Comparison of ENCODE assay signal across 22 mouse cellular contexts in the genomic region with DNA sequence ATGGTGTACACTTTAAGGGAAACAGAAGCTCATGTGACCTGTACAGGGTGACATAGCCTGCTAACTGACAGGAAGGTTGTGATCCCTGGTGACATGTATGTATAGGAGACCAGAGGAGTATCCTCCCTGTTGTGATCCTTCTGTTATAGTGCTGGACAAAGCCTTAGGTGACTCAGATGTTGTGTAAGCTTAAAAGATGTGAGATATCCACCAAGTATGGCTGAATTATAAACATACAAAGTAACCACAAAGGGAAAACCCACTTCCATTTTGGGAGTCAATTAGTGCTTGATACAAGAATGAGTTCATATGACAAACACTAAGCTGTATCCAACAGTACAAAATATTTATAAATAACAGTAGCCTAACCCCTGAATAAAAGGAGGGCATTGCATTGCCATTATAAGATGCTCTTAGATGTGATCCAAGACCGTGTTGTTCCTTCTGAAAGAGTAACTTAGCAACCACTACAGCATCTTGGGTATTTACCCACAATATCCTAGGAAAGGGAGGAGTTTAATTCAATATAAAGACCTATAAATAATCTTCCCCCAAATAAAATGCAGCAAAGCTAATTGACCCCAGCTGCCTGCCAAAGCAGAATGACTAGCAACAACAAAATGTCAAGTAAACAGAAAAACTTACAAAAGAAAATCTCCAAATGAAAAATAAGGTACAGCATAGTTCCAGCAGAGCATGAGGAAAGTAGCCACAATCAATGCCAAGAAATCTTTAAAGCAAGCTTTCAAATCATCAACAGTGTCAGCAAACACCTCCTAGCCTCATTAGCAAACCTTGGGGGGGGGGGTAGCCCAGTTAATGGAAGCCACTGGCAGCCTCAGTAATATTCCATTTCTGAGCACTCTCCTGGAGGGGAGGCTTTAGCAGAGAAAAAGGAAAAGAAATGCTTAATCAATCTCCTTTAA.
DNase-seq lines count a peak whose midpoint lies in the region; ATAC-seq and TF ChIP-seq lines count a peak whose summit lies in the region.
"Had no signal": no experiment of that assay in that cellular context is flagged by ENCODE, and none has a peak within 500 bp of the region (broad histone marks: within the 10 kb centered on the region; RNA-seq: fewer than 3 reads in every experiment).

No protein-coding gene starts in this region.

- intact Hi-C loops in left cerebral cortex, postnatal 25 days (cut with DNase I): no loop called here

- H3K4me2 ChIP-seq in hindbrain, embryonic 13.5 days: no peak overlapping the region
- no peak overlapping the region for H3K4me2 ChIP-seq in hindbrain, postnatal 0 days (ENCODE audit: low read depth, low read length)
- H3K4me2 ChIP-seq: lung, embryonic 15.5 days; stomach, embryonic 15.5 days had no signal

- no peaks in the 10 kb centered on the region for H3K9me3 ChIP-seq in hindbrain, embryonic 13.5 days
- no peaks in the 10 kb centered on the region for H3K9me3 ChIP-seq in hindbrain, embryonic 10.5 days
- no peaks in the 10 kb centered on the region for H3K9me3 ChIP-seq in hindbrain, postnatal 0 days (ENCODE audit: low read length)
- H3K9me3 ChIP-seq: lung, embryonic 15.5 days; midbrain, embryonic 10.5 days; stomach, embryonic 15.5 days had no signal

- H3K36me3 ChIP-seq in hindbrain, embryonic 13.5 days: no peaks in the 10 kb centered on the region
- no peaks in the 10 kb centered on the region for H3K36me3 ChIP-seq in hindbrain, embryonic 10.5 days
- H3K36me3 ChIP-seq in hindbrain, postnatal 0 days (ENCODE audit: insufficient read depth, low read length): no peaks in the 10 kb centered on the region
- H3K36me3 ChIP-seq: lung, embryonic 15.5 days; midbrain, embryonic 10.5 days; stomach, embryonic 15.5 days had no signal

- no peak overlapping the region for H3K9ac ChIP-seq in hindbrain, embryonic 13.5 days
- H3K9ac ChIP-seq in hindbrain, postnatal 0 days (replicated peaks; ENCODE audit: low read length): no peak overlapping the region
- H3K9ac ChIP-seq: liver, embryonic 14.5 days; lung, embryonic 15.5 days; stomach, embryonic 15.5 days had no signal

- TF ChIP-seq POLR2A in embryonic fibroblast, embryonic 13.5 days (IDR thresholded peaks at IDR 0.05; ENCODE audit: low read depth, low read length): no peak

- no peaks in the 10 kb centered on the region for H3K4me1 ChIP-seq in hindbrain, embryonic 13.5 days (replicated peaks)
- no peaks in the 10 kb centered on the region for H3K4me1 ChIP-seq in hindbrain, embryonic 10.5 days (replicated peaks)
- H3K4me1 ChIP-seq in embryonic fibroblast, embryonic 13.5 days (ENCODE audit: control insufficient read depth, insufficient read depth, low read length): no peaks in the 10 kb centered on the region
- no peaks in the 10 kb centered on the region for H3K4me1 ChIP-seq in hindbrain, postnatal 0 days (ENCODE audit: insufficient read depth, low read length)
- H3K4me1 ChIP-seq: lung, embryonic 15.5 days; midbrain, embryonic 10.5 days; stomach, embryonic 15.5 days had no signal

- WGBS in hindbrain, embryonic 13.5 days: 23% methylated on average over 1 of the region's 1 CpGs
- WGBS in hindbrain, embryonic 10.5 days: 71% methylated on average over 1 of the region's 1 CpGs
- 19% methylated on average over 1 of the region's 1 CpGs for WGBS in hindbrain, postnatal 0 days

- no peak overlapping the region for H3K27ac ChIP-seq in hindbrain, embryonic 13.5 days
- no peak overlapping the region for H3K27ac ChIP-seq in hindbrain, embryonic 10.5 days
- H3K27ac ChIP-seq in embryonic fibroblast, embryonic 13.5 days (ENCODE audit: insufficient read depth, low read length): peak overlapping the region; percentile 40; the same call in 1 of the 2 replicates
- H3K27ac ChIP-seq in hindbrain, postnatal 0 days: no peak overlapping the region
- H3K27ac ChIP-seq: left cerebral cortex, adult 2 months; liver, embryonic 14.5 days; lung, embryonic 15.5 days; midbrain, embryonic 10.5 days; stomach, embryonic 15.5 days had no signal

- ATAC-seq in hindbrain, embryonic 13.5 days (ENCODE audit: low FRiP score): peak; percentile 32; the same call in 1 of the 2 replicates
- ATAC-seq in hindbrain, postnatal 0 days: 0 out of 2 replicates have a peak, but pooled peaks have one; percentile 29
- ATAC-seq in cerebellum, adult (ENCODE audit: insufficient number of reproducible peaks, low FRiP score, low TSS enrichment): no peak

- no peak for TF ChIP-seq CTCF in embryonic fibroblast, embryonic 13.5 days (IDR thresholded peaks at IDR 0.05; ENCODE audit: borderline replicate concordance, insufficient read depth, low read length)
- no peak for TF ChIP-seq CTCF in hindbrain, postnatal 0 days (IDR thresholded peaks at IDR 0.05; ENCODE audit: low read depth)

- H3K27me3 ChIP-seq in hindbrain, embryonic 13.5 days: no peaks in the 10 kb centered on the region
- H3K27me3 ChIP-seq in hindbrain, embryonic 10.5 days (ENCODE audit: insufficient read depth, poor library complexity, severe bottlenecking): no peaks in the 10 kb centered on the region
- H3K27me3 ChIP-seq in hindbrain, postnatal 0 days (ENCODE audit: insufficient read depth, low read length): no peaks in the 10 kb centered on the region
- H3K27me3 ChIP-seq: lung, embryonic 15.5 days; stomach, embryonic 15.5 days had no signal

- DNase-seq in hindbrain, embryonic 10.5 days (ENCODE audit: low spot score): no peak
- peak; percentile 63 for DNase-seq in Muller cell, postnatal 12 days (ENCODE audit: inconsistent ontology term)
- peak; percentile 12 for DNase-seq in hindbrain, postnatal 0 days (ENCODE audit: low spot score)
- no peak for DNase-seq in cerebellum, adult 18-20 months
- no peak for DNase-seq in left cerebral cortex, postnatal 25 days (ENCODE audit: low spot score in 2 of 2)
- DNase-seq: adrenal gland, postnatal 36 days; cerebellum, adult 8-10 months; gastrocnemius, postnatal 36 days; kidney, adult 18-20 months; kidney, postnatal 25 days; lung, postnatal 4 days; right cerebral cortex, postnatal 25 days; thymus, adult 18-20 months had no signal

- no peak overlapping the region for H3K4me3 ChIP-seq in hindbrain, embryonic 13.5 days
- H3K4me3 ChIP-seq in hindbrain, embryonic 10.5 days: no peak overlapping the region
- no peak overlapping the region for H3K4me3 ChIP-seq in embryonic fibroblast, embryonic 13.5 days (ENCODE audit: insufficient read depth, low read length)
- H3K4me3 ChIP-seq in hindbrain, postnatal 0 days (ENCODE audit: low read length): no peak overlapping the region
- H3K4me3 ChIP-seq: erythroblast, embryonic 14.5 days; left cerebral cortex, adult 2 months; lung, embryonic 15.5 days; midbrain, embryonic 10.5 days; stomach, embryonic 15.5 days had no signal

Comparison
In these comparisons a context has a peak if more than half of its experiments do, and no peak if none do; other contexts are left out.
1. DNase-seq: peak in Muller cell, postnatal 12 days (single experiment) and hindbrain, postnatal 0 days (single experiment); none in hindbrain, embryonic 10.5 days (single experiment), cerebellum, adult 18-20 months (0 of 2) and left cerebral cortex, postnatal 25 days (0 of 2).